Mouse (Mus musculus): ENCODE results near the gene Creb3l1. TPM values are rescaled to one million over a fixed set of nuclear protein-coding genes. Genes with fewer than 3 reads are reported as not detected.

The Creb3l1 gene
- polyA plus RNA-seq, 1 experiment from 2014 or later, result 1.6 TPM

DNA sequence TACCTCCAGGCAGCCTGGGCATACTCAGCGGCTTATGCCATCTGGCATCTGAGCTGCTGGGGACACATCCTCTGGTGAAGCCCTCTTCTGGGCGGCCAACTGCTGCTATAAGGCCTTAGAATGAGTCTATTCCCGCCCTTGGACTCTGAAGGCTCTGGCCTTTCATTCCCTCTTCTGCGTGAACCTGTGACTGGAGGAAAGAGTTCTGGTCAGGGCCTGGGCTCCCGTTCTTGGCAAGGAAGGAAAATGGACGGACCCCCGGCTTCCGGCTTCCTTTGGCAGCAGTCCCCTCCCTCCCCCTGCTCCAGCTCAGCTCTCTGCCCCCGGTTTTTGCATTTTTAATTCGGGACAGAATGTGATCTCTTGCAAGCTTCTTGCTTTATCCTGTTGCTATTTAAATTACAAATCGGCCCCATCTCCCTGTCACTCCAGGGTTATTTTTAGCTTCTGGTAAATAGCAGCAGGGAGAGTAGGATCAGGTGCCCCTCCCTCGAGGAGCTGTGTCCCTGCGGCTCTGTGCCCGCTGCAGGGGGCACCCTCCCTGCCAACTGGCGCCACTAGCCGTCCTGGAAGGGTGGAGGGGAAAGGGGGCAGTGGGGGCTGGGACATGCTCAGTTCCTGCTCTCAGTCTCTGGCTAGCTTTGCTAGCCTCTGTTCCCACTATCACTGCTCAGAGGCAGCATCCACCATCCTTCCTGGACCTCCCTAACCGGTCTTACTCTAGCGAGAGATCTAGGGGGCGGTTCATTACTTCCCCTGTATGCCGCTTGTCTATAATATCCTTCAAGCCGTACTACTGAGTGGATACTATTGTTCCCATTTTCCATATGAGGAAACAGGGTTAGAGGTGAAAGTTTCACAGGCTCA, 52.8 kb downstream of the Creb3l1 start:
- H3K4me3 ChIP-seq, result no peak overlapping the region
- H3K27me3 ChIP-seq (replicated peaks), result peaks cover 24% of the 10 kb centered on the region
- H3K36me3 ChIP-seq (replicated peaks), result no peaks in the 10 kb centered on the region
- WGBS, result 15% methylated on average over 21 of the region's 21 CpGs
- peak overlapping the region; percentile 36 for H3K4me2 ChIP-seq
- peaks cover 32% of the 10 kb centered on the region for H3K4me1 ChIP-seq
- H3K9ac ChIP-seq, result 0 out of 2 replicates have a peak overlapping the region, but pooled peaks have one; percentile 5
- H3K9me3 ChIP-seq, result no peaks in the 10 kb centered on the region
- H3K27ac ChIP-seq, result peak overlapping the region; percentile 59
- ATAC-seq (replicated peaks), result peak; percentile 55

GRCm38 (mm10) chr2:91967962-91968361, 56.3 kb downstream of the Creb3l1 start:
- Histone ChIP-seq H3K27me3 (replicated peaks) (peaks cover 8% of the 10 kb centered on the region; the same call in 1 of the 2 replicates), H3K4me1 (peaks cover 21% of the 10 kb centered on the region), H3K36me3 (replicated peaks) (no peaks in the 10 kb centered on the region), H3K9ac (no peak overlapping the region), H3K9me3 (no peaks in the 10 kb centered on the region), H3K4me2 (no peak overlapping the region), H3K4me3 (no peak overlapping the region), H3K27ac (no peak overlapping the region)
- no peak for ATAC-seq (replicated peaks)
- WGBS, result 80% methylated on average over 11 of the region's 11 CpGs

- Histone ChIP-seq H3K4me2 (no peak overlapping the region), H3K9me3 (no peaks in the 10 kb centered on the region), H3K27ac (no peak overlapping the region), H3K36me3 (replicated peaks) (no peaks in the 10 kb centered on the region), H3K27me3 (replicated peaks) (peaks cover 8% of the 10 kb centered on the region; the same call in 1 of the 2 replicates), H3K4me3 (no peak overlapping the region), H3K4me1 (peaks cover 23% of the 10 kb centered on the region), H3K9ac (no peak overlapping the region)
- no peak for ATAC-seq (replicated peaks)
- 88% methylated on average over 5 of the region's 5 CpGs for WGBS
Measured at GRCm38 (mm10) chr2:91966367-91966766, 57.9 kb downstream of the Creb3l1 start.

GRCm38 (mm10) chr2:91965417-91965816, 58.9 kb downstream of the Creb3l1 start:
- Histone ChIP-seq H3K4me2 (no peak overlapping the region), H3K9me3 (no peaks in the 10 kb centered on the region), H3K4me1 (peaks cover 17% of the 10 kb centered on the region), H3K27ac (0 out of 2 replicates have a peak overlapping the region, but pooled peaks have one; percentile 49), H3K9ac (no peak overlapping the region), H3K36me3 (replicated peaks) (no peaks in the 10 kb centered on the region), H3K27me3 (replicated peaks) (peaks cover 8% of the 10 kb centered on the region; the same call in 1 of the 2 replicates), H3K4me3 (no peak overlapping the region)
- no peak for ATAC-seq (replicated peaks)
- 15% methylated on average over 20 of the region's 20 CpGs for WGBS

DNA sequence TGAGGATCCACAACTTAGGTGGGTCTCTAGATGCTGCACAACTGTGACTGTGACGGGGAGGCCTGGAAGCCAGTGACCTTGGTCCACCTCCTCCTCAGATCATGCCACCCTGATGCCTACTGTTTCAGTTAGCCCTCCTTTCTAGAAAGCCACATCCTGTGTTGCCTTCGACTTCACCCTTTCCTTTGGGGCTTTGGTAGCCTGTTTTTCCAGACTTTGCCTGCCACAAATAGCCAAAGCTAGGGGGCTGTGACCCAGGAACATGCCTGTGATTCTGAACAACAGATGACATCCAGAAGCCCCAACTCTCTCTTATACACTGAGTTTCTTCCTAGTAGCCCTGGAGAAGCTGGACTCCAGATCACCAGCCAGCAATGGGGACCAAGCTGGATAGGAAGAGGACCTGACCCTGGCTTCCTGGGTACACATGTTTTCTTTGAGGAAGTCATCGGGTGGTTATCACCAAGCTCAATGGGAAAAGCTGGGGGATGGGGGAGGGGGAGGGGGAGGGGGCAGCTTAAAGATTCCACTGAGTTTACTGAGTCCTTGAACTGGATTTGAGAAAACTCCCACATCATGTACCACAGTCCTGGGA, 59.6 kb downstream of the Creb3l1 start:
- Histone ChIP-seq H3K4me1 (peaks cover 17% of the 10 kb centered on the region), H3K27ac (no peak overlapping the region), H3K9me3 (no peaks in the 10 kb centered on the region), H3K4me2 (no peak overlapping the region), H3K27me3 (replicated peaks) (peaks cover 8% of the 10 kb centered on the region; the same call in 1 of the 2 replicates), H3K9ac (no peak overlapping the region), H3K36me3 (replicated peaks) (no peaks in the 10 kb centered on the region), H3K4me3 (no peak overlapping the region)
- ATAC-seq (replicated peaks), result no peak
- 77% methylated on average over 3 of the region's 3 CpGs for WGBS

GRCm38 (mm10) chr2:91963443-91963932, 60.8 kb downstream of the Creb3l1 start:
- Histone ChIP-seq H3K36me3 (replicated peaks) (no peaks in the 10 kb centered on the region), H3K4me3 (peak overlapping the region; percentile 94), H3K9ac (peak overlapping the region; percentile 94), H3K4me2 (peak overlapping the region; percentile 86), H3K4me1 (peaks cover 17% of the 10 kb centered on the region), H3K27ac (peak overlapping the region; percentile 79), H3K9me3 (no peaks in the 10 kb centered on the region), H3K27me3 (replicated peaks) (peaks cover 8% of the 10 kb centered on the region; the same call in 1 of the 2 replicates)
- peak; percentile 94 for ATAC-seq (replicated peaks)
- WGBS, result 0% methylated on average over 46 of the region's 57 CpGs

GRCm38 (mm10) chr2:91962864-91963401, 61.4 kb downstream of the Creb3l1 start:
- peak; percentile 66 for ATAC-seq (replicated peaks)
- Histone ChIP-seq H3K9me3 (no peaks in the 10 kb centered on the region), H3K27me3 (replicated peaks) (peaks cover 8% of the 10 kb centered on the region; the same call in 1 of the 2 replicates), H3K4me2 (peak overlapping the region; percentile 86), H3K27ac (peak overlapping the region; percentile 79), H3K4me3 (peak overlapping the region; percentile 94), H3K9ac (peak overlapping the region; percentile 94), H3K36me3 (replicated peaks) (no peaks in the 10 kb centered on the region), H3K4me1 (peaks cover 20% of the 10 kb centered on the region)
- WGBS, result under 1% methylated on average over 39 of the region's 39 CpGs

- WGBS, result 64% methylated on average over 4 of the region's 4 CpGs
- H3K4me3 ChIP-seq, result peak overlapping the region; percentile 94
- peaks cover 8% of the 10 kb centered on the region; the same call in 1 of the 2 replicates for H3K27me3 ChIP-seq (replicated peaks)
- H3K36me3 ChIP-seq (replicated peaks), result no peaks in the 10 kb centered on the region
- H3K4me1 ChIP-seq, result peaks cover 26% of the 10 kb centered on the region
- H3K27ac ChIP-seq, result no peak overlapping the region
- H3K9ac ChIP-seq, result peak overlapping the region; percentile 94
- H3K4me2 ChIP-seq, result peak overlapping the region; percentile 86
- no peaks in the 10 kb centered on the region for H3K9me3 ChIP-seq
- no peak for ATAC-seq (replicated peaks)
Measured at GRCm38 (mm10) chr2:91961901-91962761, 62.2 kb downstream of the Creb3l1 start.

- ATAC-seq (replicated peaks), result no peak
- WGBS, result 91% methylated on average over 5 of the region's 5 CpGs
- H3K27ac ChIP-seq, result no peak overlapping the region
- 0 out of 2 replicates have a peak, but pooled peaks cover under 1% of the 10 kb centered on the region for H3K27me3 ChIP-seq (replicated peaks)
- no peaks in the 10 kb centered on the region for H3K9me3 ChIP-seq
- no peak overlapping the region for H3K9ac ChIP-seq
- H3K4me1 ChIP-seq, result peaks cover 29% of the 10 kb centered on the region
- H3K4me2 ChIP-seq, result no peak overlapping the region
- H3K4me3 ChIP-seq, result no peak overlapping the region
- H3K36me3 ChIP-seq (replicated peaks), result no peaks in the 10 kb centered on the region
Measured at GRCm38 (mm10) chr2:91960459-91960858, 63.8 kb downstream of the Creb3l1 start.

- 74% methylated on average over 11 of the region's 11 CpGs for WGBS
- H3K4me1 ChIP-seq, result peaks cover 29% of the 10 kb centered on the region
Measured at GRCm38 (mm10) chr2:91959544-91960410, 64.5 kb downstream of the Creb3l1 start.

More at GRCm38 (mm10) chr2:91959544-91960410, 64.5 kb downstream of the Creb3l1 start:
- Histone ChIP-seq H3K27me3 (replicated peaks) (no peaks in the 10 kb centered on the region), H3K36me3 (replicated peaks) (no peaks in the 10 kb centered on the region), H3K9me3 (no peaks in the 10 kb centered on the region), H3K27ac (no peak overlapping the region), H3K4me3 (no peak overlapping the region), H3K4me2 (no peak overlapping the region), H3K9ac (no peak overlapping the region)
- ATAC-seq (replicated peaks), result no peak
